In genomic region chr19:22962731-22963130, GRCm38 (mm10) we compare ENCODE assay signal across 19 mouse cellular contexts.
DNase-seq lines count a peak whose midpoint lies in the region; TF ChIP-seq lines count a peak whose summit lies in the region.
"Had no signal": no experiment of that assay in that cellular context is flagged by ENCODE, and none has a peak within 500 bp of the region (broad histone marks: within the 10 kb centered on the region; RNA-seq: fewer than 3 reads in every experiment).

No protein-coding gene starts in this region.

- DNase-seq in heart, embryonic 10.5 days (ENCODE audit: low spot score), result peak; percentile 64
- DNase-seq in heart, postnatal 10 days, result no peak
- DNase-seq in left cerebral cortex, adult 2 months (ENCODE audit: extremely low spot score in 1 of 2, low spot score in 2 of 2), result no peak
- no peak for DNase-seq in left cerebral cortex, adult 9 months (ENCODE audit: low spot score in 2 of 2)
- peak; percentile 99 for DNase-seq in cerebellum, adult 9-10 months
- no peak for DNase-seq in frontal cortex, adult 2 months (ENCODE audit: extremely low spot score in 1 of 2, low spot score in 1 of 2)
- no peak for DNase-seq in frontal cortex, postnatal 10 days (ENCODE audit: low spot score in 2 of 2)
- DNase-seq: adrenal gland, postnatal 14 days; heart, postnatal 36 days; kidney, postnatal 25 days; liver, postnatal 0 days; thymus, postnatal 36 days had no signal

- no peak for TF ChIP-seq CTCF in left cerebral cortex, adult 2 months (IDR thresholded peaks at IDR 0.05)

- intact Hi-C loops in heart, postnatal 10 days (cut with DNase I), result no loop called here
- intact Hi-C loops in left cerebral cortex, adult 2 months (cut with DNase I), result loop anchor here (5.0 kb wide), 1 partner anchor 95 kb away; no protein-coding TSS in a partner anchor

- H3K27me3 ChIP-seq in heart, embryonic 10.5 days (ENCODE audit: insufficient read depth, poor library complexity, severe bottlenecking), result no peaks in the 10 kb centered on the region
- H3K27me3 ChIP-seq: CH12.LX; forebrain, embryonic 13.5 days; heart, embryonic 12.5 days; hindbrain, embryonic 15.5 days; neural tube, embryonic 13.5 days had no signal

- H3K4me1 ChIP-seq in heart, embryonic 10.5 days, result no peaks in the 10 kb centered on the region
- H3K4me1 ChIP-seq: heart, embryonic 12.5 days; limb, embryonic 10.5 days had no signal

- no peaks in the 10 kb centered on the region for H3K36me3 ChIP-seq in heart, embryonic 10.5 days
- H3K36me3 ChIP-seq: heart, embryonic 12.5 days; hindbrain, embryonic 15.5 days; limb, embryonic 10.5 days; midbrain, embryonic 13.5 days; neural tube, embryonic 13.5 days had no signal

- no peaks in the 10 kb centered on the region for H3K9me3 ChIP-seq in heart, embryonic 10.5 days
- H3K9me3 ChIP-seq: forebrain, embryonic 13.5 days; heart, embryonic 12.5 days; hindbrain, embryonic 15.5 days; limb, embryonic 10.5 days; midbrain, embryonic 13.5 days; neural tube, embryonic 13.5 days had no signal

- no peak overlapping the region for H3K27ac ChIP-seq in heart, embryonic 10.5 days
- H3K27ac ChIP-seq in left cerebral cortex, adult 2 months, result peak overlapping the region; percentile 67
- H3K27ac ChIP-seq: forebrain, embryonic 13.5 days; hindbrain, embryonic 15.5 days; limb, embryonic 10.5 days; midbrain, embryonic 13.5 days; neural tube, embryonic 13.5 days had no signal

- no peak overlapping the region for H3K4me3 ChIP-seq in heart, embryonic 10.5 days
- no peak overlapping the region for H3K4me3 ChIP-seq in left cerebral cortex, adult 2 months
- H3K4me3 ChIP-seq: forebrain, embryonic 13.5 days; heart, embryonic 12.5 days; hindbrain, embryonic 15.5 days; limb, embryonic 10.5 days; midbrain, embryonic 13.5 days; neural tube, embryonic 13.5 days had no signal

- WGBS in heart, embryonic 10.5 days, result 47% methylated on average over 8 of the region's 8 CpGs

Comparison
In these comparisons a context has a peak if more than half of its experiments do, and no peak if none do; other contexts are left out.
1. DNase-seq: peak in heart, embryonic 10.5 days (single experiment) and cerebellum, adult 9-10 months (single experiment); none in heart, postnatal 10 days (0 of 2), left cerebral cortex, adult 2 months (0 of 2), left cerebral cortex, adult 9 months (0 of 2), frontal cortex, adult 2 months (0 of 2) and frontal cortex, postnatal 10 days (0 of 2).